Mouse (Mus musculus): Measurements from ENCODE around the gene Tnni2.

DNA sequence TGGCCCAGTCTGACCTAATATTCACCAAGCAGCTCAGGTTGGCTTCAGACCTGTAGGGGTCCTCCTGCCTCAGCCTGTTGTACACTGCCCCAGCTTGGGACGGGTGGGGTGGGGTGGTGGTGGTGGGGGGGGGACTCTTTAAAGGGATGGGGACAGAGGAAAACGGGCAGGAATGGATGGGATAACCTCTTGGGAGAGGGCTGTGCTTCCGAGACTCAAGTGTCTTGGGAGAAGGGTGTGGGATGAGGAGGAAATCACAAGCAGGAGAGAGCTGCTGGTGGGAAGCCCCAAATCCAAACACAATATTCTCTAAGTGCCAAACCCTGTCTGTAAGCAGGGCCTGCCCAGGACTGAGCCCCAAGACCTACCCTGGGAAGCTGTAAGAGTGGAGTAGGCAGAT is 25.4 kb upstream of the Tnni2 start:
- TF ChIP-seq HCFC1 (IDR thresholded peaks at IDR 0.05; ENCODE audit: borderline replicate concordance, insufficient read depth, low read length) (no peak), ZNF384 (IDR thresholded peaks at IDR 0.05; ENCODE audit: low read depth, low read length) (no peak), MAFK (IDR thresholded peaks at IDR 0.05; ENCODE audit: insufficient read depth, low read depth, low read length) (no peak), ZC3H11A (IDR thresholded peaks at IDR 0.05; ENCODE audit: borderline replicate concordance, low read depth, low read length) (no peak), CHD2 (IDR thresholded peaks at IDR 0.05; ENCODE audit: low read depth, low read length) (no peak)
